Mouse (Mus musculus) 416B (cell line): ENCODE measurements around the gene Mtfr2.

Experiments
- DNase-seq: peaks from one replicate; pipeline ENCODE4 v3.0.0; 2011; ENCODE audit warnings: low read depth

Gene Mtfr2

GRCm38 (mm10) chr10:20347285-20348214 lies at the start of gene Mtfr2:
Mtfr2 (plus strand) TSS chr10:20347770.
- DNase-seq: peak; percentile 95

GRCm38 (mm10) chr10:20298152-20298920 lies 49.2 kb upstream of the Mtfr2 start:
- no peak for DNase-seq

GRCm38 (mm10) chr10:20299114-20299513 lies 48.5 kb upstream of the Mtfr2 start:
- DNase-seq: no peak

DNA sequence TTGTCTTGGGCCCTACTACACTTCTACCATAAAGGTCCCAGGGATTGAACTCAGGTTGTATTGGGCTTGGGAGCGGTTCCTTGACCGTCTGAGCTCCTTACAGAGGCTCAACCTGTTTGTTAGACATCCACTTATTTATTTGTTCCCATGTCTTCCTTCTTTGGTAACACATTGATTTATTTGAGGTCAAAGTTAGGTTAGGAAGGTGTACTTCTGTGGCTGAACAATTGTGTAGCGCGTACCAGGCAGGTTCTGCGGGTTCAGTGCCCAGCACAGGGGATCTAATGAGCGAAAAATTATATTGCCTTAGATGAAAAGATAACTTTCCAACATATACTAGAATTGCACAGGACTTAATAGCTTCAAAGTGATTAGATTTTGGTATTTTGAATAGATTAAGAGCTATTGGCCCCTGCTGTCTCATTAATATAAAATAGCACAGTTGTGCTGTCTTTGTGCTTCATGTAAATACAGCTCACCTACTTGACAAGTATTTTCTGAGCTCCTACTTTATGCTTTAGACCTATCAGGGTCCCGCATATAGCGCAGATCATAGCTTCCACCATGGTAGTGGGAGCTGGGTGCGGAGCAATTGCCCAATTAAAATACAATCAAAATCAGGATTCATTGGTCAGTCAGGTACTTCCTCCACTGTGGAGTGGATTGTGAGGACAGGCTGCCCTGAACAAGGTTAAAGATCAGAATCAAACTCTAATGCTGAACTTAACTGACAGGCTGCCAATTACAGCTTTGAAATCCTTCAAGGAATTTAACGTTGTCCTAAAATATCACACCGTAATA lies 36.4 kb upstream of the Mtfr2 start:
- DNase-seq: no peak

DNA sequence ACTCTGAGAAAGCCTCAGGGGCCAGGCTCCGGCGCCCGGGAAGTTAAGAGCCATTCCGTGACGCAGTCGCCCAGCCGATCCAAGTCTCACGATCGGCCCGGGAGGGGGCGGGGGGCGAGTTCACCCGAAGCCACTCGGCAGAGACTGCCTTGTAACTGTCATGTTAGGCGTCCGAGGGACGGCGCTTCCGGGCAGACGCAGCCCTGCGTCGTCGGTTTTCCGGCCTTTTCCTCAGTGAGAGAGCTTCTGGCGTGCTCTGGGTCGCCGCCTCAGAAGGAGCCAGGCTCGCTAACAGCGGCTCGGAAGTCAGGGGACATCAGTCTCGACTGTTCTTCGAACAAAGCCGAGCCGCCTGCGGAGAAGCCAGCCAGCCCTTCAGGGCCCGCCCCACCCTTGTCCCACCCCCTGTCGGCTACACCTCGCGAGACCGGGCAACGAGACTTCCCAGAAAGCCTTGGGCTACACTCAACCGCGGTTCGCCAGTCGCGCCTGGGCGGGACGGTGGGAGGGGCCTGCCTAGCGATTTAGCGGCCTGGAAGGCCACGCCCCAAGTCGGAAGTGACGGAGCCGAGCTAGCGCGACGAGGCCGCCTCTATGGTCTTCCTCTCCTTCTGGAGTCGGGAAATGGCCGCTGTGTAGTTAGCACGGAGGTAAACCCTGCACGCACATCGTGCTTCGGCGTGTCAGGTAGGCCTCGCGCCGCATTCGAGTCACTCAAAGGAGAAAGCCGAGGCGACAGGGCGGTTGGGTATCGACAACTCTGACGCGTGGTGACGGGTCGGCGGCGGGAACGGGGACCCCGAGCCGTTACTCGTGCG lies 35.4 kb upstream of the Mtfr2 start, which contains the start of gene Bclaf1:
Gene Bclaf1, plus strand, starts transcription at position 552 of the 818 bp plus-strand sequence.
- DNase-seq: peak; percentile 99

DNA sequence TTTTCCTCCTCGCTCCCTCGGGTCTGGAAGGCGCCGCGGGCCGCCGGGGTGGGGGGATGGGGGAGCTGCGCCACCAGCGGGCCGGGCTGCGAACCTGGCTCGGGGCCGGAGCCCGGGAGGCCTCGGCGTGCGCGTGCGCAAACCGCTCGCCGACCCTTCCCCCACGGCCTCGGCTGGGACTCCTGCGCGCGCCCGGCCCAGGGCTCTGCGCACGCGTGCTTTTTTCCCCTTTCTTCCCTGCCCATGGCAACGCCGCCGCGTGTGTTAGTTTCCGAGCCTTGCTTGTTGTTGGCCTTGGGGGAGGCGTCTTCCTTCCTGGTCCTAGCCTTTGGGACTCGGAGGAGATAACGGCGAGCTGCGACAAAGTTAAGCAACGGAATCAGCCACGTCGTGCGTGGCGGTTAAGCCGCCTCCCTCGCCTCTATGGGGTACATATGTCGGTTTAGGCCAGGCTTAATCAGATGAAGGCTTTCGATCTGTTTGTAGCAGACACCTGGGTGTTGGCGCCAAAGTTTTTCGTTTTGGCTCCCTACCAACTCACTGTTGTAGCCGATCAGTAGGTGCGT lies 34.8 kb upstream of the Mtfr2 start:
- DNase-seq: peak; percentile 91

DNA sequence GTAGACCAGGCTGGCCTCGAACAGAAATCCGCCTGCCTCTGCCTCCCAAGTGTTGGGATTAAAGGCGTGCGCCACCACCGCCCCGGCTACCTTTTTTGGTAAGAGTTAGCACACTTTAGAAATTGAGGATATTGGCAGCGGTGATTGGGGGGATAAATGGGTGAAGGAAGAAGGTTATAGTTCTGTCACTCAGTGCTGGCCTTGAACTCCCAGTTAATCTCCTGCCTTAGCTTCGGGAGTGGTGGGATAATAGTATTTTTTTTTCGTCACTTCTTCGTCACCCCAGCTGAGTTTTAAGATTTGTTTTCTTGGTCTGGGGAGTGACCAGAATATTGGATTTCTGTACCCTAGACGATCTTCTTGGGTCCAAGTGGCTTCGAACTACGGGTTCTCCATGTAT lies 34.1 kb upstream of the Mtfr2 start:
- DNase-seq: no peak

- DNase-seq: peak; percentile 51
These were observed 33.6 kb upstream of the Mtfr2 start for GRCm38 (mm10) chr10:20313941-20314340.

DNA sequence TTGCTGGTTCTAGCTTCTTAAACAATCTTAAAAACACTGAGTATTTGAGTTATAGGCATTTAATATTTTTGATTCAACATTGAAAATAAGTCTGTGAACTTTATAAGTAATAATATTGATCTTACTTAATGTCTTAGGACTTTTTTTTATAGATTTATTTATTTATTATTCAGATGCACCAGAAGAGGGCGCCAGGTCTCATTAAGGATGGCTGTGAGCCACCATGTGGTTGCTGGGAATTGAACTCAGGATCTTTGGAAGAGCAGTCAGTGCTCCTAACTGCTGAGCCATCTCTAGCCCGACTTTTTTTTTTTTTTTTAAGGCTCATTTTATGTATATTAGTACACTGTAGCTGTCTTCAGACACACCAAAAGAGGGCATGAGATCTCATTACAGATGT lies 32.8 kb upstream of the Mtfr2 start:
- peak; percentile 56 for DNase-seq

DNA sequence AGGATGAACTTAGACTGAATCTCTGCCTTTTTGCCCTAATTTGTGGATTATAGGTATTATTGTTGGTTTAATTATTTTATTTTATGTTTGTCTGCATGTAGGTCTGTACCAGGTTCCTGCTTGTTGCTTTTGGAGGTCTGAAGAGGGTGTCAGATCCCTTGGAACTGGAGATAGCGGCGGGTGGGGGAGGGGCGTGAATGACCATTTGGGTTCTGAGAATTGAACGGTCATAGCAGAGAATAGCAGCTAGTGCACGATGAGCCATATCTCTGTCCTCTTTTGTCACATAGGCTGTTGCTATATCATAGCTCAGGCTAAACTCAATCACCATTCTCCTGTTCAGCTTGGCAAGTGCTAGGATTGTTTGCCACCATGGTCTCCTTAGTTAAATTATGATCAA lies 30.1 kb upstream of the Mtfr2 start:
- DNase-seq: no peak

GRCm38 (mm10) chr10:20326226-20326625 lies 21.3 kb upstream of the Mtfr2 start:
- DNase-seq: peak; percentile 57

DNA sequence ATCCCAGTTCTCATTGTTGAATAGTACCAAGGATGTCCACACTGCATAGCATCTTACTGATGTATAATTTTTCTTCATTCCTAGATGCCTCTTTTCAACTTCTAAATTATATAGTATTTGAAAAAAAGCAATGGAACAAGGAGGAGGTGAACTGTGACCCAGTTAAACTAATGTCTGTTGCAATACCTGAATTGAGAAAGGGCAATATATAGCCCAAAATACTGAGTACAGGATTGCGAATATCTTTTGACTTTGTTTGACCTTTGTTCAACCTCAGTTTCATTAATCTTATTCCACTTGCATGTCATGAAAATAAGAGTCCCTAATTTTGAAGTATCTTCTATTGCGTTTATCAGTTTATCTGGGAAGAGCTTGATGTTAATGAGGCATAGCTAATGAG lies 16.3 kb upstream of the Mtfr2 start:
- DNase-seq: no peak

DNA sequence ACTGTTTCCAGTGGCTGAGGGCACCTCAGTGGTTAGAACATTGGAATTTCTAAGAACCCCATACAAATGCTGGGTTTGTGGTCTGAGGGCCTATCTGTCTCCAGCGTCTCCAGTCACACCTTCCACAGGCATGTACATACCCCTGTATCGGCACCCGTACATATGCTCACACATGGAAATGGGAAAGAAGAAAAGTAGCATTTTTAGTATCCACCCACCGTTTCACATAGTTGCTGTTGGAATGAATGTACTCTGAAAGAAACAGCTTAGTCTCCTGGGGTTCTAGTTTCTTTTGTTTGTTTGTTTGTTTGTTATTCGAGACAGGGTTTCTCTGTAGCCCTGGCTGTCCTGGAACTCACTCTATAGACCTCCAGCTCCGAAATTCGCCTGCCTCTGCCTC lies 9.7 kb upstream of the Mtfr2 start:
- no peak for DNase-seq

- DNase-seq: no peak
These were observed 1.8 kb upstream of the Mtfr2 start for GRCm38 (mm10) chr10:20345736-20346135.

GRCm38 (mm10) chr10:20348894-20349293 lies 1.3 kb downstream of the Mtfr2 start:
- DNase-seq: no peak

GRCm38 (mm10) chr10:20361542-20362449 lies 14.2 kb downstream of the Mtfr2 start:
- peak; percentile 75 for DNase-seq

- no peak for DNase-seq
These were observed 15.0 kb downstream of the Mtfr2 start for GRCm38 (mm10) chr10:20362450-20363118.

- DNase-seq: peak; percentile 18
These were observed 24.5 kb downstream of the Mtfr2 start for GRCm38 (mm10) chr10:20372046-20372445.

DNA sequence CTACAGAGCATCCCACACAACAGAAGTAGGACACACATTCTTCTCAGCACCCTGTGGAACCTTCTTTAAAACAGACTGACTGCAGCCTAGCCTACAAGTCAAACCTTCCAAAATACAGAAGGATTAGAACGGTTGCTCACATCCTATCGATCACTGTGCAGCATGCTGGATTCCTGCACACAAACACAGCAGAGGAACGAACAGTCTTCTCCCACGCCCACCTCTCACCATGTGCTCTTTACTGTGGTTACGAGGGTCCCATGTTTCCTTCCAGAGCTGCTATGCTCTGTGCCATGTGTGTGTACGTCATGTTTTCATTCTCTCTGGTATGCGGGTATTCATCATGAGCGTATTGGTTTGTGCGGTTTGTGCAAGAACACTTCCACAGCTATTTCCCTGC lies 30.1 kb downstream of the Mtfr2 start:
- no peak for DNase-seq
